Mouse (Mus musculus) T-helper 1 cell (primary cell): Measurements from ENCODE around the gene Plekha7.

Experiments used
- in situ Hi-C: fragments of 300-600 bp; cut with MboI, MseI; formaldehyde crosslinking; loops from one replicate; pipeline ENCODE4 v1.15.1; 2025; ENCODE audit warnings: high pct_unique_total_duplicates

The Plekha7 gene

DNA sequence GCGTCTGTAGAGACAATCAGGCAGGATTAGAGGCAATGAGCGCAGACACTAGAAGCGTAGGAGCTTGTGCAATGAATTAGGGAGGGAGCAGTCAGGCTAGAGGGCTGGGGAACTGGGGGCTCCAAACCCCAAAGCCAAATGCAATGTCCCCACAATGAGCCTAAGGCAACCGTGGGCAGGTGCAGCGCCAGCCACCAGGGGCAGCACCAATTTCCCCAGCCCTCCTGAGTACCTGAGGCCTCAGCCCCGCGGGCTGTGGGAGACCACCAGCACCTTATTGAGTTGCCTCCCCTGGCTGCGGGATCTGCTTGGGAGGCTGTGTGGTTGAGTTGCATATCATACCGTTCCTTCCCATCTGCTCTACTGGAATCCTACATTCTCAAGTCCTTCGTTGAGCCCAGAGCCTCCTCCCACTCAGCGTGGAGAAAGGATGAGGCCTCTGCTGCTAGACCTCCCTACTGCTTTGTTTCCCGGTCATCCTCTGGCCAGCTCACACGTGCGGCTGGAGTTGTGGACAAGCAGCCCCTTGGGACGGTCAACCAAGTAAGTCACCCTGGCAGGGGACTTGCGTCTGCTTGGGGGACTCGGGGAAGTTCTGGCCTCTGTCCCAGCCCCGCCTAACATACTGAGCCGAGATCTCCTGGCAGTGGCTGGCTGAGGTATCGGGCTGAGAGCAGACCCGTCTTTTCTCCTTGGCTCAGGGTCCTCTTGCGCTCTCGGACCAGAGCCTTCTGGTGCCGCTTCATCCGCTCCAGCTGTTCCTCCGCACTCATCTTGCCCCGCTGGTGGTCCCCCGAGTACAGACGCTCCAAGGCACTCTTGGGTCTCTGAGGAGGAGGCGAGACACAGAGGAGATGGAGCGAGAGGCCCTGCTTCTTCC lies 173.5 kb downstream of the Plekha7 start:
- in situ Hi-C loops = no loop called here

DNA sequence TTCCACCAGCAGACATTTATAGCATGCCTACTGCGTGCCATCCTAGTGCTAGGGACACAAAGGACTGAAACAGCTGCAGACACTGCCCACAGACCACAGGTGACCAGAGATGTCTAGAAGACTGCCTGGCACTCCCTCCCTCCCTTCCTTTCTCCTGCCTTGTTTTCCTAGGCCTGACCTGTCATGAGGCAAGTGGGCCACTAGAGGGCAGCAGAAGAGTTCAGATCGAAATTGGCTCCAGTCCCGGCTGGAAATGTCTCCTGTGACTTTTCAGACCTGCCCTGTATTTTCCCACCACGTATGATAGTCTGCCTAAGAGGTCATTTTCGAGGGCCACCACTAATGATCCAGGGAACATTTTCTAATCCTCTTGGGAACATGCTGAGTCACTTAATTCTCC lies 176.1 kb downstream of the Plekha7 start:
- in situ Hi-C loops = no loop called here

DNA sequence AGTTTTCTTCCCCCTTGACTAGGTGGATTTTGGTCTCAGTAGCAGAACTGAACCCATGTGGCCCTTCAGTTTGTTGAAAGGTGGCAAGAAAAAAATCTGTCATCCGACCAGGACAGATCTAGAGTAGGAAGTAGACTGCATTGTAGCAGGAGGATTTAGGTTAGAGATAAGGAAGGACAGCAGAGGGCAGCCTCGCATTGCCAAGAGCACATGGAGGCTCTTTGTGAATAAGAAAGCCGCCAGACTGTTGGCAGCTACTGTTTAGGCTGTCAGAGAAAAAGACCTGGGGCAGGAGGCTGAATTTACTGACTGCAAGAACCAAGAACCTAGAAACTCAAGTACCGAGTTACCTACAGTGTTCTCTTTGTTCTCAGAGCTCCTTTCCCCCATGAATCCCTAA lies 176.8 kb downstream of the Plekha7 start:
- in situ Hi-C loops = no loop called here

DNA sequence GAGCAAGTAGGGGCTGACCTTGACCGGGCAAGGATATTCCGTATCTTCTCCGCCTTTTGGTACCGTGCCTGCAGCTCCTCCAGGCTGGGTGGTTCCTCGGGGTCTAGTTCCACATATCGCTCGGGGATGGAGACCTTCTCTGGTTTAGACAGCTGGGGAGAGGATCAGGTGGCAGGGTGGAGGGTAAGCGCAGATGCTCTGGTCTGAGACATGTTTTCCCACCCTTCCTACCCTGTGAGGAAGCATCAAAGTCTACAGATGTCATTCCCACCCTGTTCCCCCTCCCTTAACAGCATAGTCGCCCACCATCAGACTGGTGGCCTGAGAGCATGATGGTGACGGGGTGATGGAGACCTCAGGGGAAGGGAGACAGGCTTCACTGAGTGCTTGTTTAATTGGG lies 178.8 kb downstream of the Plekha7 start:
- in situ Hi-C loops = no loop called here

DNA sequence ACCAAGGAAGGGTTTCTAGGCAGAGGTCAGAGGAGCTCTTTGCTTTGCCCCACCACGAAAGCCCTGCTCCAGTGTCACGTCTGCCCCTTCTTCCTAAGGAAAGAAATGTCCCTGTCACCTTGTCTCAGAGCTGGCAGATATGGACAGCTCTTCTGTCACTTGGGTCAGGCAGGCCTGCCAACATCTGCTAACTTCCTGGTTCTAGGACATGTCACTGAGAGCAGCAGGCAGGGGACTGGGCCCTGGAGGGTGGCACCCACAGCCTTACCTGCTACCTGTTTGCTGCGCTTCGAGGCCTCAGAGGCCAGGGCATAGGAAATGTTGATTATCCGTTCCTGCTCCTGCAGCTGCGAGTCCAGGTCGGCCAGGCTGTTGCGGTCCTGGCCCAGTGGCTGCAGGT lies 179.9 kb downstream of the Plekha7 start:
- in situ Hi-C loops = no loop called here

DNA sequence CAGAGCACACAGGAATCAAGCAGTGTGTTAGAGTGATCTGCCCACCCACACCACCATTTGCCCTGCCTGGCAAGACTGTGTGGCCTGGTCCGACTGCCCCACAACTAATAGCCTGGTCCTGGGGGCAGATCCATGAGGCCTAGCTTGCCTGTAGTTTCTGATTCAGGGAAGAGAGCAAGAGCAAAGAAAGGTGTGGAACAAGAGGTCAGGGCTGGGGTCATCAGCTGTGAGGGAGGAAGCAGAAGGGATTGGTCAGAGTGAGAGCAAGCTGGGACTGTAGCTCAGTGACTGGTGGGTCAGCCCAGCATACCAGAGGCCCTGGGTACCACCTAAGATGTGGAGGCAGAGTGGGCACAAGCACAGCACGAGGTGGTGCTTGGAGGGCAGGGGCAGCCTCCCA lies 181.1 kb downstream of the Plekha7 start:
- in situ Hi-C loops = no loop called here

DNA sequence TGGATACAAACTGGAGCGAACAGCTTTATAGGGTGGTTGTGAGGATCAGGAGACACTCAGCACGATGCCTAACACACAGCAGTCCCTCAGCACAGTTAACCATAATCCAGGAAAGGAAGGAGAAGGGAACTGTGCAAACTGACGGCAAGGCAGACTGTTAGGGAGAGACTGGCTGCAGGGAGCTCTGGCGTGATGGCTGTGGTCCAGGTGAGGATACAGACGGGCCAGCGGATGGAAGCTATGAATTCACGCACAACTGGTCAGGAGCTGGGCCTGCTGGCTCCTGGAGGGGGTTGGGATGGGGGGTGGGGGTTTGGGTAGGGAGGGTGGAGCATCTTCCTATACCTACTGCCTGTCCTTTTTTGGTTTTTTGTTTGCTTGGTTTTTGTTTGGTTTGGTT lies 182.5 kb downstream of the Plekha7 start:
- in situ Hi-C loops = no loop called here

DNA sequence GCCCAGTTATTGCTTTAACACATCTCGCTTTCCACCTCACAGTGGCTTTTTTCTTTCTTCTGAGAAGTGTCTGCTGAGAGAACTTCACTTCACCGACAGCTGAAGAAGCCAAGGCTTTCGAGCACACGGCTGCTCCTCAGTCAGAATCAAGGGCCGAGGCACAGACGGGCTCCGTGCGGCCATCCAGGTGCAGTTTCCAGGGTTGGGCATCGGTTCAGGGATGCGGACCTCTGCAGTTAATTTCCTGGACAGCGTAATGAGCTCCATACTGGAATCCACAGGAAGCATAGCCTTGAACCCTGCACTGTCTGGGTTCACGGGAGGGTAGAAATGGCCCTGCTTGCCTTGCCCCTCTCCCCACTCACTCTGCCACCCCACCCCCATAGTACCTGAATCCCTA lies 184.1 kb downstream of the Plekha7 start:
- in situ Hi-C loops = no loop called here

DNA sequence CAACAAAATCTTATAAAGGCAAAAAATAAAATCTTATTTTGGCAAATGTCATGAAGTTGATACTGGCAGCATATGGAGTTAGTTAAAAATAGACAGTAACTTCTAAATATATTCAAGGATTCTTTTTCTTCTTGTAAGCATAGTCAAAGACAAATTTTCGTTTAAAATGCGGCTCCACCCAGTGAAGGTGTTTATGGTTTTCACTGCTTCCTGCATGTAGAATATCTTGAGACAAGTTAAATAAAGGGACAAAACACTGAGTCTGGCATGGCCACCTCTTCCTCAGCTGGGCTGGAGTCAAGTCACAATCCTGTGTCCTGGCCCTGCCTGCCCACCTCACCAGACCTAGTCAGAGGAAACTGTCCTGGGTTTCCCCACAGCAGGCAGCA lies 184.6 kb downstream of the Plekha7 start:
- in situ Hi-C loops = no loop called here

DNA sequence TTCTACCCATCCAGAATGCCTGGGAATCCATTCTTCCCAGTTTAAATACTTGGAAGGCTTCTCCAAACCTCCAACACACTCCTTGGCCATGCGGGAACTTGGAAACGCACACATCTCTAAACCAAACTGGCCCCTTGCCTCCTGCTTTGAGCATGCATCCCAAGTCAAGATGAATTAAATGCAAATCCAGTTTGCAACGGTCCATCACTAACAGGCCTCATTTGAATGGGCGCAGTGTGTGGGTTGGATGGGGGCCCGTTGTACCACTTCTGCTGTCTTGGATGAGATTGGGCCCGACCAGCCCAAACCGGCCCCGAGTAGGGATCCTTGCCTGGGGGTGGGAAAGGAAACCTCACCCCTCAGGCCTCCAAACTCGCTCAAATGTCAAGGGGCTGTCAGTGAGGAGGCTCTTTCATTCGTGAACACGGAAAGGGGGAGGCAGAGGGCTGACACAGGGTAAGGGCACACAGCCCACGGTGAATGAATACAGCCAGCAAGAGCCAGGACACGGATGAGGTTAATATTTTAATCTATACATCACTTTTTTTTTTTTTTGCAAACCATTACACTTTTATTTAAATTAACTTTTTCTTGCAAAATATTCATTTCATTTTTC lies 185.1 kb downstream of the Plekha7 start:
- in situ Hi-C loops = no loop called here

DNA sequence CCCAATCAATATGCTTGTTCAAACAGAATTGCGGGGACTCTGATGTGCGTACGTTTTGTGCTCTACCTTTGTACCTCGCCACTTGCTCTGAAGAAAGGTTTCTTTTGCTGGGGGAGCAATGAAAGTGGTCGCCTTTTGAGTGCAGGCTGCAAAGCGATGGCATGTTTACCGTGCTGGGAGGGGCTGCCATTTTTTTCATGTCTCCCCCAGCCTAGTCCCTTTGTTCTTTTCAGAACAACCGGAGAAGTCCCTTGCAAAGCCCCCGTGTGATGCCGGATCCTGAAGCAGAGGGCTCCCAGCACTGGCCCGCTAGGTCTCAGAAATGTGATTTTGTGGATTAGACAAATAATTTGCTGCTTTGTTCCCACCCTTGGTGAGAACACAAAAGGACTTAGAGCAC lies 187.0 kb downstream of the Plekha7 start:
- in situ Hi-C loops = no loop called here

DNA sequence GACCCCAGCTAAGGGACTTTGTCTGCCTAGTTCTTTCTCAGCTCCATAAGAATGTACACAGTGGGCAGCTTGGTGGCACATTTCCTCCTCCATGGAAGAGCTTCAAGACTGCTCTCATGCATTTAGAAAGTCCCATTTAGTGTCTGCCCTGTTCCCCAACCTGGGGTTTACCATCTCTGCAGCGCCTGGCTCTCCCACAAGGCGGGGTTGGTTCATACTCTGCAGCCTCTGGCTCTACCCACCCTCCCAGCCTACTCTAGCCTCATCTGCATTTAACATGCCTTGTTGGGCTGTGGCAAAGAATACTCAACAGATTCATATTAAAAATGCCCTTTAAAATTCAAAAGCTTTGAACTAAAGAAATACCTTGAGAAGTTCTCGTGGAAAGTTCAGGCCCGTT lies 187.4 kb downstream of the Plekha7 start:
- in situ Hi-C loops = no loop called here

DNA sequence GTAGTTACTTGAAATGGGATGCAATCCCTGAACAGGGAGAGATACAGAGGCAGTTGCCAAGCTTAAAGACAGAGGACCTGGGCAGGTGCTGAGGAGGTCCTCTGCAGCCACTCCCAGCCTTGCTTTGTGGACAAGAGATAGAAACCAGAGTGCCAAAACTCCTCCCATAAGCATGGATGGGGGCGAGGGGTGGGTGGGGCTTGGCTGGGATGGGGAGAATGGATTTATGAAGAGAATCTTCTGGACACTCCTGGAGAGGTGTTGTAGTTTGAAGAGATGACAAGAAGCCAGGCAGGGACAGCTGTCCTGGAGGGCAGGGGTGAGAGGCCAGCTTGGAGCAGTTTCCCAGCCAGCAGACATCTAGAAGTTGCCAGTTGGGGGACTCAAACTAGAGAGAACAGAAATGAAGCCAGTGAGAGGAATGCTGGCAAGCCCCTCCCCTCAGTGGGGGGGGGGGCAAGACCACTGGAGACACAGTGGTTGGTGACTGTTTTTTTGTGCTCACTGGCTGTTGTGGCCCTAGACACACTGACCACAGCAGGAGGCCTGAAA lies 188.8 kb downstream of the Plekha7 start:
- in situ Hi-C loops = no loop called here

DNA sequence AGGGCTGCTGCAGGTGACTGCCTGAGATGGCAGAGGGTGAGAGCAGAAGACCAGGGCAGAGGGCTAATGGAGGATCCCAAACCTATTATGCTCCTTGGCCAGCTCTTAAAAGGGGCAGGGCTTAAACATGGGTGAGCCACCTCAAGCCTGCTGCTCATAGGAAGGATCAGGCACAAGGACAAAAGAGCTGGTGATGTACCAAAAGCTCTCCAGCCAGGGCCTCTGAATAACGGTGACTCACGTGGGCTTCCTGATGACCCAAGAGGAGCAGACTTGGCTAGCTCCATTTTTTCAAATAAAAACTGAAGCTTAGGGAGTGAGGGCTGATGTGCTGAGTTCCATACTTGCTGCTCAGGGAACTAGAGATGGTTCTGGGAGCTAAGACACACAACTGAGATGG lies 192.2 kb downstream of the Plekha7 start:
- in situ Hi-C loops = no loop called here

DNA sequence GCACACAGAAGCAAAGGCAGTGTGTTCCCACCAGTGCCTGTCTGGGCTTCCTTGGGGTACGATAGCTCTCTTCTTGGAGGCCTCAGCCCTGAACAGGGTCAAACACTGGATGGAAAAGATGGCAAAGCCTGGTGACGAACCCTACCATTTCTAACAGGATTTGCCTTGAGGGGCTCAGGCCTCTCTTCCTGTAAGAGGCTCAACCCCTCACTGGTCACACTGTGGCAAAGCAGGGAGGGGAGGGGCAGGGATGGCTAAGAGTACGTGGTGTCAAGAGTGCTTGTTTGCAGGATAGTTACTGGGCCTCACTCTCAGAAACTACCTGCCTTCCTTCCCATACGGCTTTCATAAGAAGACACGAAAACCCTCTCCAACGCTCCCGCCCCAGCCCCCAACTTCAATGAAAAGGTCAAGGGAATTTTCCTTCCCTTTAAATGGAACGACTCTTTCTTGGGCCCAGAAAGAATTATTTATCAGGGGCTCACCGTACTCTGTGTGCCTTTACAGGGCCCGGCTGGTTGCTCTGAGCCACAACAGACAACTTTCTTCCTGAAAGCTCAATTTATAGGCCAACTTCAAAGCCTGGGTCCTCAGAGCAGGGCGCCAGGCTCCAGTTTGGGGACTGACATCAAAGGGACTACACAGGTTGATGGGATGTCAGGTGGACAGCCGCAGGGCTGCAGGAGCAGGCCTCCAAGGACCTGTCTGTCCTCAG lies 192.8 kb downstream of the Plekha7 start:
- in situ Hi-C loops = no loop called here

DNA sequence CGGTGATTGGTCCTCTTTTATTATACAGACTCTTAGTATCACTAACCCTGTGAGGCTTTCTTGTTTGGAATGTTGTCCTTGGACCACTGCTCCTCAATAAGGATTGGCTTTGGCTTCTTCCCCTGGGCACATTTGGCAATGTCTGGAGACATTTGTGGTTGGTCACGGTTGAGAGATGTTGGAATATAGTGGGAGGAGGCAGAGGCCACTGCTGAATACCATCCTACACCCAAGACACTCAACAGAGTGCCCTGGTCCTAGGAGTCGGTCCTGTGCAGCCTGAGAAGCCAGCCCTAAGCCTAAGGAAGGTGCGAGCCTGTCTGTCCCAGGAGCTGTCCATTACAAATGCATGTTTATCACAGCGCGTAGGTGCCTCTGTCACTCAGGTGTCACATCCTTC lies 196.6 kb downstream of the Plekha7 start:
- in situ Hi-C loops = no loop called here

DNA sequence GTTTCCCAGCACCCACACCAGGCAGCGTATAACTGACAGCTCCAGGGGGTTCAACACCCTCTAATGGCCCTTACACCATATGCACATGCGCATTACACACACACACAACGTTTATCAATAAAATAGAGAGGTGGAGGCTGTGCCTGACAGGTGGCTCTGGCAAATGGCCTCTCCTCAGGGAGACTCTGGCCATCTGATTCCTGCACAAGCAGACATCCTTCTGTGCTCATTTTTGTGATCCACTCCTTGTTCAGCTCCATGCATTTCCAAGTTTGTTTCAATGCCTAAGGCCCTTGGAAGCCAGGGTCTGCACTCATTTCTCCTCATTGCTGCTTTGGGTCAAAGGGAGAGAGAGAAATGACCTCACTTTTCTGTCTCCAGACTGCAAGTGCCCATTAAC lies 197.5 kb downstream of the Plekha7 start:
- in situ Hi-C loops = no loop called here

DNA sequence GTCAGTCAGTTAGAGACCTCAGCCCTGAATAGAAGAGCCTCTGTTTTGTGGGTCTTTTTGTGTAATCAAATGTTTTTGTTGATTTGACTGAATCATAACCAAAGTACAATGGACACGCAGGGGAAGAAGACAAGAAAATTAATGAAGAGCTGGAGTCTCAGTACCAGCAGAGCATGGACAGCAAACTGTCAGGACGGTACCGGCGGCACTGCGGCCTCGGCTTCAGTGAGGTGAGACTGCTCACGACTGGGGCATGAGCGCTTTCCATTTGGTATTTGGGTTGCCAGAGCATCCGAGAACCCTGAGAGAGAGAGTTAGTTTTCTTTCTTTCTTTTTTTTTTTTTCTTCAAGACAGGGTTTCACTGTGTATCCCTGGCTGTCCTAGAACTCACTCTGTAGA lies 205.1 kb downstream of the Plekha7 start:
- in situ Hi-C loops = no loop called here

DNA sequence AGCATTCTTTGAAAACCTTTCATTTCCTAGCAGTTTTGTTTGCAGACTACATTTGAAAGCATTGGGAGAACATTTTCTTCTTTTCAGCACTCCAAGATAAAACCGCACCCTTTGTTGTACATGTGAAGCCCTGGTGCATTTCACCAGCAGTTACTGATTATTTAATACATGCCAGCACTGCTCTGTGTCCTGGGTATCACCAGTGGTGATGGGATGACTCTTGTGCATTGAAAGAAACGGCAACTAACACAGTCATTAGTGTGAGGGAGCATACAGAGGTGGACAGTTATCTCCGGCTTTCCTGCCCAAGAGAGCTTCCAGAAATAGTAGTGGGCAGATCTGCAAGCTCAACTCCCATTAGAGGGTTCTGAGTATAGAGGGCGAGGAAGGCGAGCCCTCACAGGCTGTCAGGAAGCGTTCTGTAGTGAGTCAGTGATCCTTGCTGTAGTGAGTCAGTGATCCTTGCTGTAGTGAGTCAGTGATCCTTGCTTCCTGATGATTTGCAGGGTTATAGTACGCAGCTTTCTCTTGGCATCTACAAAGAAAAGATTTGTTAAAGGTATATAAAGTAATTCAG lies 208.1 kb downstream of the Plekha7 start:
- in situ Hi-C loops = no loop called here

DNA sequence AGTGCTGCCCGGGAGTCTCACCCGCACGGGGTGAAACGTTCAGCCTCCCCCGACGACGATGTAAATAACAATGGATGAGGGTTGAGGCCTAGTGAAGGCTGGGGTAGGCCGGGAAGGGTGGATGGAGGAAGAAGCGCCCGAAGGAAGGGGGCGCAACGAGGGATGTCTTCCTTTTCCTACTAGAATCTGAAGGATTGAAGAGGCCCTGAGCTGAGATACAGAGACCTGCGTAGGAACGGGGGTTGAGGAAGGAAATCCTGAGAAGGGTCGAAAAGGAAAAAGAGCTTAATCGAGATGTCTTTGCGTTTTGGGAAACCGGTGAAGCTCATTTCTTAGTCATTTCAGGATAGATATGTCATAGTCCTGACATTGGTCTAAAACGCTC lies 214.7 kb downstream of the Plekha7 start:
- in situ Hi-C loops = no loop called here

DNA sequence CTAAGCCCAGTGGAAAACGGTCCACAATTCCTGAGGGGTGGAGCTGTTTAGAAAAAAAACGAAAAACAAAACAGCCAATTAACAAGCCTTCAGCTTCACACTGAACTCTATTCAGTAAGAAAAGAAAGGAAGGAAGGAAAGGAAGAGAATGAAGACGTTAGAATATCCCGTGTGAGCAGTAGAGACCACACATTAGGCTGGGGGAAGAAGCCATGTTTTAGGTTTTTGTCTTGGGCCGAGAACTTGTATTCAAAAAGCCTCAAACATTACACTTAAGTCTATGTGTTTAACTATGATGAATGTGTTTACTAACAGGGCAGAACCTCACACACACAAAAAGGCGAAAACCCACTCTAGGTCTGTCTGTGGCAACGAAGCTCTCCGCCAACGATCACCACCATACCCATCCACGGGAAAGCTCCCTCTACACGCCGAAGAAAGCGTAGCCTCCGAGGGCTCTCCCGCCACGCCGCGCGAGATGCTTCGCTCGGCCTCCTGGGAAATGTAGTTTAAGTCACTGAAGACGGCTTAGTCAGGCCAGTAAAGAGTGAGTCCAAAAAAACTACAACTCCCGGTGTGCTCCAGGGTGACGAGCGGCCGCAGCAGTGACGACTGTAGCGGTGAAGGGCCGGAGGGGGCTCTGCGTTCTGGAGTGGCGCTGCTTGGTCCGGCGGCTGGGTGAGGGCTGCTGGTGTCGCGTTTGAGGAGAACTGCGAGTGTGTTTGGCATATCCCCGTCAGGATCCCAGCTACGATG lies 215.3 kb downstream of the Plekha7 start:
- in situ Hi-C loops = no loop called here
